Mouse (Mus musculus) right cerebral cortex, postnatal 25 days (tissue): ENCODE data around the gene Abhd5.

Experiments
- DNase-seq: peaks from one replicate; pipeline ENCODE4 v3.0.0; 2022

Gene Abhd5

DNA sequence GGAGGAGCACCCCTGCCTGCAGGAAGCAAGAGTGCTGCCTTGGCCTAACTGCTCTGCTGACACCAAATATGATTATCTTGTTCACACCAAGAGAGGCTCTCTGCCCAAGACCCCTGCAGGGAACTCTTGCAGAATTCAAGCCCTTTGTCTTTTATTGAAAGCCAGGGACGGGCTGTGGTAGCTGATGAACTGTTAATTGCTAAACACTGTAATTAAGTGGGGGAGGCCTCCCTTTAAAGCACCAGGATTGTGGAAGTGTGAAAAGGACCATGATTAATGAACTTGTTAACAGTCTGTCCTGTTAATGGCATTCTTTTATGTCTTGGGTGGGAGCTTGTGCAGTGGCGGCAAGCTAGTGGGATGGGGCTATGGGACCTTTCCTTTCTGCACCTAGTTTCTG is 65.2 kb downstream of the Abhd5 start:
- DNase-seq, result no peak

DNA sequence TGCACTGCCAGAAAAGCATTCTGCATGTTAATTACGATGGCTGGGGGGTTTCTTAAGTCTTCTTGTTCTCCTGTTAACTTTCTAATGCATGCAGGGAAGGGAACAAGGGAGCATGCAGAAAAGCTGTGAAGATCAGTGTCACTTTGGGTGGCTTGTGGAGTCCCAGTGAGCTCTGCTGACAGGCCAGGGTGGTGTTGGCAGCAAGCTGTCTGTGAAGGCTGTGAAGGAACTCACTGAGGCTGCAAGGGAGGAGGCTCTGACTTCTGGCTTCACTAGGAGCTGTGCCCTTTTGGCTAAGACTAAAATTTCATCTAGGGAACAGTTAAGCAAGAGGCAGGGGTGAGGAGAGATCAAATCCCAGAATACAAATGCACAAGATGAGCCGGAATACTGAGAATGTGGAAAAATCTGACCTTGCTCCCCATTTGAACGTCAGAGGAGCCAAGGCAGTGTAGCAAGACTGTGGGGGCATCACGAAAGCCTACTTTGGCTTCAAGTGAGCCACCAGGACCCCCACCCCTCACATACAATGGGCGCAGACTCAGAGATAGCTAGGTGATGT is 68.9 kb downstream of the Abhd5 start:
- no peak for DNase-seq

DNA sequence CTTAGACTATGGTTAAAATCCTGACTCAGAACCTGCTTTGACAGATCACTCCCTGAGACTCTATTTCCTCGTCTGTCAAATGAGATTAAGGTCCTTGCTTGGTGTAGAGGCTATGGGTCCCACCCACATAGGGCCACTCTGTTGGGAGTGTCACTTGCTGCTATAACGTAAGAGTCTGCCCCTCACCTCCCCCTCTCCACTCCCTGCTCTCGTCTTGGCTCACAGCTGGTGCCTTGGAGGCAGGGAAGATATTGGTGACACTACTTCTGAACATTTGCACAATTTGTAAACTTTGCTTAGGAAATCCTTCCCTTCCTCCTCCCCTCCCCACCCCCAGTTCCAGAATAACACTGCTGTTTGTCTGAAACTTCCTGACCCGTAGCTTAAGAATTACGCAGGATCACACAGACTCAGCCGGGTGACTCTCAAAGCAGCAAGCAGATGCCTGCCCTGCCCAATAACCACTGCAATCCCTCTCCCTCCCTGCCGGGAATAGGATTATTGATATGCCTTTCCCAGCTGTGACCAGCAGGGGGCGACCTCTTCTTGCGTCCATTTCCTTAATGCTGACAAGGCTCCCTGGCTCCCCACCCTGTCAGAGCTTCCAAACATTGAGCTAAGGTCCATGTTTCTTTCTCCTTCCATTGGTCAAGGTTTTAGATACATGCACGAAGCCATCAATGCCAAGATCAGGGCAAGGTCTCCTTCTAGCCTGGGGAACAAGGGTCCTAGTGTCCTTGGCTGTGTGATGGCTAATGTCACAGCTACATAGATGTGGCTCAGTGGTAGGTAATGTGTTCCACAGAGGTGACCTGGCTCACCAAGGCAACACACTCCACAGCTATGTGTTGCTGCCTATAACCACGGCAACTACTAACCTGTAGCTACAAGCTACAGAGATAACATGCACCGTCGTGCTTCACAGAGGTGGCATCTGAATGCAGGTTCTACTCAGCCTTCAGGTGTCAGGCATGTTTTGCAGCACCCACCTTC is 69.7 kb downstream of the Abhd5 start:
- DNase-seq, result peak; percentile 75

DNA sequence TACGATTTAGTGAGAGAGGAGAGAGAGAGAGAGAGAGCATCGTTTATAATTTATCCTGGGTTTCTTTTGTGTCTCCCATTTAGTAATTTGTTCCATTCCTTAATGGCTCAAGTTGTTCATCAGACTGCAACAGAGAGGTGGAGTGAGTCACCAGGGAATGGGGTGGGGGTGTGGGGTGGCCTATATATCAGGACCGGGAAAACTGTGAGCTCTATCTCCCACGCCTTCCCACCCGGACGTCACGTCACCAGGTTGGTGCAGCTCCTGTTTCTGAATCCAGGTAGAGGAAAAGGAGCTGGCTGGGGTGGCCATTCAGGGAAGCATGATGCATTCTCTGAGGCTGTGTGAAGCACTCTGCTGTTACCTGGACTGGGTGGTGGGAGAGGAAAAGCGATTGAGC is 70.5 kb downstream of the Abhd5 start:
- DNase-seq, result peak; percentile 43

DNA sequence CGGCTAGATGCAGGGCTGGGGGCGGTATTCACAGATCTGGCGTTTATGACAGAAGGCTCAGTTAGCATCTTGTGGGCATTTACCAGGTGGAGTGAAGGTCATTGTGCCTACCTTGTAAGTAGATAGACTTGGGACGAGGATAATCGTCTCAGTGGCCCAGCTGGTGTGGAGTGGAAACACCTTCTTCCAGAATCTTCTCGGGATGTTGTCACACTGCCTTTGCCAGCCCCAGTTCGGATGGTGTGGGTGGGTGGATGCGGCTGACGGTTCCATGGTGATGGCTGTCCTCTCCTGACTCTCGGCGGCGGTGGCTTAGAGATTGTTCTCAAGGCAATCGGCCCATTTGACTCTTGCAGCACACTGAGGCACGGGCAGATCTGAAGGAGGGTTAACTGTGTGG is 71.3 kb downstream of the Abhd5 start:
- DNase-seq, result peak; percentile 66

DNA sequence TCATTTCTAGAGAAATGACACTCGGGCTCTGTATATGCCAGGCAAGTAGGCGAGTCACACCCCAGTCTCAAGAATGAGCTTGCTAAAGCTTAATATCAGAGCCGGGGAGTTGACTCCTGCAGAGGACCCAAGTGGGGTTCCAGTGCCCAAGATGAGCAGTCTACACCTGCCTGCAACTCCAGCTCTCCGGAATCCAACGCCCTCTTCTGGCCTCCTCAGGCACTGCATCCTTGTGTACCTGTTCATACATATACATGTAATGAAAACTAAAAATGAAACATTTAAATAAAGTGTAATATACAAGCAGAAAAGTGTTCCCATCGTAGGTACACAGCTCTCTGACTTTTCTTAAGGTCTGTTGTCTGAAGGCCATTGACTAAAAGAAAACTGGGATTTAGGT is 71.7 kb downstream of the Abhd5 start:
- no peak for DNase-seq

DNA sequence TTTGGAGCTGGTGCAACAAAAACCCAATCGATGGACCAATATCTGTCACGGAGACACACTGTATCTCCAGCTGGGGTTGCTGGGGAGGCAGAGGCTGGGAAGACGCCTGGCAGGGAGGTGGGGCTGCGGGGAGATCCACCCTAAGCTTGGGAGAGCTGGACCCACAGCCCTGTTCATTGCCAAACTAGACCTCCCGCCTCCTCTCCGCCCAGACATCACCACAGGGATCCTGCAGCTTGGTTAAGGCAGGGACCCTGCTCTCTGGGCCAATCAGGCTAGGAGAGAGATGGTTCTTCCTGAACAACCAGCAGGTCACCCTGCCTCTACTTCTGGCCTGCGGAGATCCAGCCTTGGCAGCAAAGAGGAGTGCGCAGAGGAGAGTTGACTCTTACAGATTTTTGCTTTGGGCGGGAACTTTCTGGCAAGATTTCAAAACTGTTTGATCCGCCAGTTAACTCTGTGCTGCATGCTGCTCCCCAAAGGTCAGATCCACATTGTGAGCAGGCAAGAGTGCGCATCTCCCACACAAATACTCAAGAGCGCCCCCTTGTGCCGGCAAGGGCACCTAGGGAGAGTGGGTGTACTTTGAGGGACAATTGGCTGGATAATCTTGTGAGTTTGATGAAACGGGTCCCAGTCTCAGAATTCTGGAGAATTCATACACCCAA is 73.7 kb downstream of the Abhd5 start:
- DNase-seq, result no peak

DNA sequence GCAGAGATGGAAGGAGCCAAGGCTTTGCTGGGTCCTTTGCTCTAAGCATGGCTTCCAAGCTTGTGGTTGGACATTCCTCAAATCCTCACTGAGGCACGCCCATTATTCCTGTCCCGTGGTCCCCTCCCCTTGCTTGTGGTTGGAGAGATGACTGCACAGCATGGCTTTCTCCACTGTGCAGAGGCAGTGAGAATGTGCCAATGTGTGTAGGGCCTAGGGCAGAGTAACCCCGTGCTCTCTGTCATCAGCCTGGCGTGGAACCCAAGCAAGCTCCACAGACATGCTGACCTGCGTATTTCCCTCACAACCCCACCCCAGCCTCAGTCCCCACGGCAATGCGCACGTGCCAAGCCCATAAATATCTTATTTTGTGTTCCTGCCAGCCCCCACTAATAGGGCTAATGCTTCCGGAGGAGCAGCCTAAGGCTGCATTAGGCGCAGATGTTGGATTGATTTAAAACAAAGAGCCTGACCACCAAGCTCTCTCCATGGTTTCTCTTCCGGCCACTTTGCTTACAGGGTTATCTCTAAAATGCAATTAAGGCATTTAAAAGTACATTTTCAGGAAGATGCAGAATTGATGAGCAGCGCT is 77.7 kb downstream of the Abhd5 start:
- DNase-seq, result no peak

DNA sequence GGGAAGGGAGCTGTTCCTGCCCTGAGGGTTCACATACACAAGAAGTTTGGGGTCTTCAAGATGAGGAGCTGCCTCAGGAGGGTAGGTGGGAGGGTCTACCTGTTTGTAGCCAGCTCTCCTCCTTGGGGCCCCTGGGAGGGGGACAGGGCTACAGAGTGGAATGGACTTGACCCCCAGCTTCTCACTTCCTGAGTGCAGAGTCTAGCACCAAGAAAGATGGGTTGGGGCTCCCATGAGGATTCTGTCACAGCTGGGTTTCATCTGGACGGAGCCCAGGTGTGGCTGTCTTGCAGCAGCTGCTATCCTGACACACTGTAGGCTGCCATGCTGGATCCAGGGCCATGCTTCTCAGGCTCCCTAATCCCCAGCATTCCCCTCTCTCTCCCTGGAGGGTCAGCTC is 78.3 kb downstream of the Abhd5 start:
- no peak for DNase-seq
